Mouse (Mus musculus): ENCODE measurements around the gene Pilrb2. TPM values are rescaled to one million over a fixed set of nuclear protein-coding genes. Genes with fewer than 3 reads are reported as not detected.

Gene Pilrb2
- polyA plus RNA-seq, 1 experiment from 2014 or later = 0.57 TPM

Other genes with a start within 250 kb of the Pilrb2 start
- 0.09 and 0.18 TPM in 2 replicates for gene Fbxo24, start 242.8 kb downstream of the Pilrb2 start, polyA plus RNA-seq (2014; fragmentation: Nextera tagmentation; extraction: Ambion mirVana)
- 18.1 and 21.9 TPM in 2 replicates for gene Lrch4, start 242.7 kb downstream of the Pilrb2 start, polyA plus RNA-seq (2014; fragmentation: Nextera tagmentation; extraction: Ambion mirVana)
- 4.4 and 6.0 TPM in 2 replicates for gene Gm20605, start 242.6 kb downstream of the Pilrb2 start, polyA plus RNA-seq (2014; fragmentation: Nextera tagmentation; extraction: Ambion mirVana)
- 4.1 and 5.6 TPM in 2 replicates for gene Sap25, start 230.5 kb downstream of the Pilrb2 start, polyA plus RNA-seq (2014; fragmentation: Nextera tagmentation; extraction: Ambion mirVana)
- gene Irs3, start 226.1 kb downstream of the Pilrb2 start, polyA plus RNA-seq (2014; fragmentation: Nextera tagmentation; extraction: Ambion mirVana) = not detected in 2 replicates
- 10.3 and 12.8 TPM in 2 replicates for gene Agfg2, start 187.1 kb downstream of the Pilrb2 start, polyA plus RNA-seq (2014; fragmentation: Nextera tagmentation; extraction: Ambion mirVana)
- 16.2 and 28.8 TPM in 2 replicates for gene Nyap1, start 130.2 kb downstream of the Pilrb2 start, polyA plus RNA-seq (2014; fragmentation: Nextera tagmentation; extraction: Ambion mirVana)
- 42.1 and 47.0 TPM in 2 replicates for gene Tsc22d4, start 126.1 kb downstream of the Pilrb2 start, polyA plus RNA-seq (2014; fragmentation: Nextera tagmentation; extraction: Ambion mirVana)
- gene Ppp1r35, start 93.0 kb downstream of the Pilrb2 start, polyA plus RNA-seq (2014; fragmentation: Nextera tagmentation; extraction: Ambion mirVana) = 53.4 and 58.6 TPM in 2 replicates
- gene Mepce, start 84.2 kb downstream of the Pilrb2 start, polyA plus RNA-seq (2014; fragmentation: Nextera tagmentation; extraction: Ambion mirVana) = 11.3 and 14.4 TPM in 2 replicates
- 5.6 and 8.2 TPM in 2 replicates for gene Zcwpw1, start 84.0 kb downstream of the Pilrb2 start, polyA plus RNA-seq (2014; fragmentation: Nextera tagmentation; extraction: Ambion mirVana)
- gene Pilra, start 35.5 kb downstream of the Pilrb2 start, polyA plus RNA-seq (2014; fragmentation: Nextera tagmentation; extraction: Ambion mirVana) = 0.26 and 0.51 TPM in 2 replicates
- not detected in 2 replicates for gene Pilrb1, start 13.7 kb downstream of the Pilrb2 start, polyA plus RNA-seq (2014; fragmentation: Nextera tagmentation; extraction: Ambion mirVana)
- gene Cyp3a13, start 49.8 kb upstream of the Pilrb2 start, polyA plus RNA-seq (2014; fragmentation: Nextera tagmentation; extraction: Ambion mirVana) = not detected in 2 replicates
- 0.13 and 0.43 TPM in 2 replicates for gene Gjc3, start 91.3 kb upstream of the Pilrb2 start, polyA plus RNA-seq (2014; fragmentation: Nextera tagmentation; extraction: Ambion mirVana)
- not detected in 2 replicates for gene Azgp1, start 109.7 kb upstream of the Pilrb2 start, polyA plus RNA-seq (2014; fragmentation: Nextera tagmentation; extraction: Ambion mirVana)
- gene Smok3a, start 149.4 kb upstream of the Pilrb2 start, polyA plus RNA-seq (2014; fragmentation: Nextera tagmentation; extraction: Ambion mirVana) = not detected in 2 replicates
- gene Smok3b, start 149.6 kb upstream of the Pilrb2 start, polyA plus RNA-seq (2014; fragmentation: Nextera tagmentation; extraction: Ambion mirVana) = not detected in 2 replicates
- not detected in 2 replicates for gene Smok3c, start 181.4 kb upstream of the Pilrb2 start, polyA plus RNA-seq (2014; fragmentation: Nextera tagmentation; extraction: Ambion mirVana)
- 28.8 and 42.3 TPM in 2 replicates for gene Zkscan1, start 213.3 kb upstream of the Pilrb2 start, polyA plus RNA-seq (2014; fragmentation: Nextera tagmentation; extraction: Ambion mirVana)
- 94.0 and 113 TPM in 2 replicates for gene Zscan21, start 245.1 kb upstream of the Pilrb2 start, polyA plus RNA-seq (2014; fragmentation: Nextera tagmentation; extraction: Ambion mirVana)